Mouse (Mus musculus) G1E (cell line): ENCODE data around the gene Dnm3.

Experiments used
- CTCF ChIP-seq: IDR thresholded peaks from 2 replicates; pipeline ENCODE4 v1.5.1; 2012; ENCODE audit warnings: low read depth, low read length, inconsistent platforms, mixed read lengths
- GATA1 ChIP-seq: IDR thresholded peaks from 2 replicates; pipeline ENCODE4 v1.6.1; 2012; ENCODE audit warnings: borderline replicate concordance, low read length, inconsistent platforms, mixed read lengths

- TF ChIP-seq CTCF (no peak), GATA1 (no peak)
These were observed 505.6 kb downstream of the Dnm3 start for GRCm38 (mm10) chr1:161972233-161972632.
